Mouse (Mus musculus) kidney, adult 2 months (tissue): ENCODE measurements around the gene 1300017J02Rik. TPM values are rescaled to one million over a fixed set of nuclear protein-coding genes. Genes with fewer than 3 reads are reported as not detected.

ENCODE experiments used
- DNase-seq: peaks from one replicate; pipeline ENCODE4 v3.0.0; 2021
- H3K27ac ChIP-seq: fragments of 200-500 bp; 2 replicates; pipeline ENCODE4 v1.5.1; 2012; ENCODE audit warnings: low read depth, low read length, control low read depth, inconsistent platforms; ENCODE audit not compliant: insufficient read depth
- H3K27me3 ChIP-seq: fragments of 200-500 bp; replicated peaks from 2 replicates; pipeline ENCODE4 v1.6.1; 2012; ENCODE audit warnings: mild to moderate bottlenecking, moderate library complexity, low read length, inconsistent platforms; ENCODE audit not compliant: control insufficient read depth, insufficient read depth
- H3K36me3 ChIP-seq: fragments of 200-500 bp; 2 replicates; pipeline ENCODE4 v1.6.1; 2012; ENCODE audit warnings: mild to moderate bottlenecking, moderate library complexity, low read length, inconsistent platforms; ENCODE audit not compliant: control insufficient read depth, insufficient read depth
- H3K4me1 ChIP-seq: fragments of 200-500 bp; 2 replicates; pipeline ENCODE4 v1.6.1; 2011; ENCODE audit warnings: low read length; ENCODE audit not compliant: control insufficient read depth, insufficient read depth
- H3K4me3 ChIP-seq: fragments of 200-500 bp; 2 replicates; pipeline ENCODE4 v1.5.1; 2011; ENCODE audit warnings: mild to moderate bottlenecking, low read depth, low read length, control low read depth; ENCODE audit not compliant: insufficient read depth
- CTCF ChIP-seq: fragments of 200-500 bp; conservative IDR thresholded peaks from 2 replicates; pipeline ENCODE4 v1.5.1; 2011; ENCODE audit warnings: low read depth, mild to moderate bottlenecking, control low read depth, low read length, moderate library complexity, mixed read lengths; ENCODE audit not compliant: insufficient read depth, insufficient read length
- POLR2A ChIP-seq: fragments of 200-500 bp; IDR thresholded peaks from one replicate; pipeline ENCODE4 v1.6.1; 2011; ENCODE audit warnings: low read depth, low read length, control low read depth
- WGBS: fragments of 180-500 bp; shearing (Covaris S2); methylation state at CpG from one replicate; pipeline ENCODE4 v1.1.7; 2018; 5-methylcytosine and 5-hydroxymethylcytosine counted together
- polyA plus RNA-seq: library from polyadenylated mRNA; depleted of rRNA; stranded (reverse); fragments of >200 nt; gene quantifications from 2 replicates; pipeline ENCODE4 v1.2.3, GENCODE M21; 2012

The 1300017J02Rik gene
- polyA plus RNA-seq, 1 experiment, result 0.08 TPM

DNA sequence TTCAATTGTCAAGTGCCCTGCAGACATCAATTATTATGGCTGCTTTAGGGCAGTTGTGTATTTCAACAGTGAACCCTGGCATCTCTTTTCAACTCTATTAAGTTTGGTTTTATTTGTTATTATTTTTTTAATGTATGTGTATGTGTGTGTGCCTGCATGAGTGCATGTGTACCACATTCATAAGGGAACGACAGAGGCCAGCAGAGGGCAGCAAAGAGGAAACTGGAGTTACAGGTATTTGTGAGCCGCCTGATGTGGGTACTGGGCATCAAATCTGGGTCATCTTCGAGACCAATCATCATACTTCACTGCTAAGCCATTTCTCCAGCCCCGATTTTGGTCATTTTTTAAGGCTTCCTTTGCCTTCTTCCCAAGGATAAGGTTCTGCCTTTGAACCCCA lies 39.1 kb downstream of the 1300017J02Rik start:
- TF ChIP-seq CTCF, result no peak; the same call in 1 of the 2 replicates
- no peak for TF ChIP-seq POLR2A
- H3K4me1 ChIP-seq, result no peaks in the 10 kb centered on the region
- no peak for DNase-seq
- H3K4me3 ChIP-seq, result no peak overlapping the region
- H3K27ac ChIP-seq, result no peak overlapping the region
- H3K36me3 ChIP-seq, result no peaks in the 10 kb centered on the region
- H3K27me3 ChIP-seq, result no peaks in the 10 kb centered on the region
- 90% methylated on average over 4 of the region's 4 CpGs for WGBS

GRCm38 (mm10) chr9:103252906-103253305 lies 52.0 kb downstream of the 1300017J02Rik start:
- Histone ChIP-seq H3K4me1 (no peaks in the 10 kb centered on the region), H3K36me3 (no peaks in the 10 kb centered on the region), H3K27ac (no peak overlapping the region), H3K4me3 (no peak overlapping the region), H3K27me3 (no peaks in the 10 kb centered on the region)
- DNase-seq, result no peak
- TF ChIP-seq CTCF (no peak), POLR2A (no peak)
- WGBS, result 84% methylated on average over 5 of the region's 5 CpGs

DNA sequence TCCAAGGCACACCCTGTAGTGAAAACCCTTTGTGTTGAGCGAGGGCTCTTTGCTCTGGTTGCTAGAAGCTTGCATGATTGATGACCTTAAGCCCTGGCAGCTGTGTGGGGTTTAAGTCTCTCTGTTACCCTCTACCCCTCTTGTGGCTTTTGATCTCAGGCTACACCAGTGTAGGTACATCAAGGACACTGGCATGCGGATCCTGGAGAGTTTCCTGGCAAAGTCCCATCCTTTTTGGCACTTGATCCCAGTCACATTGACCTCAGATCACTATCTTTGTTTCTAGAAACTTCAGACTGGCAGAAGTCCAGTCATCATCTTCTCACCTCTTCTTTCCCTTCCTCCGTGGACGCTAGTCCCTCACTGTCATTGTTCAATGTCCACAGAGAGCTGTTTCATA lies 56.3 kb downstream of the 1300017J02Rik start:
- DNase-seq, result no peak
- Histone ChIP-seq H3K4me1 (no peaks in the 10 kb centered on the region), H3K27me3 (no peaks in the 10 kb centered on the region), H3K27ac (no peak overlapping the region), H3K36me3 (no peaks in the 10 kb centered on the region), H3K4me3 (no peak overlapping the region)
- 29% methylated on average over 4 of the region's 4 CpGs for WGBS
- no peak for TF ChIP-seq POLR2A
- no peak for TF ChIP-seq CTCF

DNA sequence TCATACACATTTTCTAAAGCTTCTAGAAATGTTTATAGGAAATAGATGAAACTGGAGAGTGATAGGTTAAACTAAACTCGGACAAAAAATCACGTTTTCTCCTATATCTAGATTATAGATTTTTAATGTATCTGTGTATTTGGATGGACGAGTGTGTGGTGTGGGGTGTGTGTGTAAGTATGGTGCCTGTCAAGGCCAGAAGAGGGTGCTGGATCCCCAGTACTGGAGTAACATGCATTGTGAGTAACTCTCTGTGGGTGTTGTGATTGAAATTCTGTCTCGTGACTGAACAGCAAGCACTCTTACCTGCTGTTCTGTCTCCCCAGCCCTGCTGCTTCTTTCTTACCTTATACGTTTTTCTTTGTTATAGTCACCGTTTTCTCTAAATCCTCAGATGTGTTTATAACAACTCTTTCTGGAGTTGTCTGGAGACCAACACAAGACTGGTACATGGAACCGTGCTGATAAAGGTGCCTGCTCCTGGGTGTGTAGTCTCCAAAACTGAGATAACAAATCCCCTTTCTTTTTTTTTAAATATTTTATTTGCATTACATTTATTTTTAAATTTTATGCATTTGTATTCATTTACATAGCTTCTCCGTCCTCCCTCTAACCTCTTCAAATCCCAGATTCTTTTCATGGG lies 58.2 kb downstream of the 1300017J02Rik start:
- WGBS, result 87% methylated on average over 8 of the region's 8 CpGs
- TF ChIP-seq CTCF (no peak; the same call in 1 of the 2 replicates), POLR2A (no peak)
- Histone ChIP-seq H3K4me3 (no peak overlapping the region), H3K36me3 (no peaks in the 10 kb centered on the region), H3K27me3 (no peaks in the 10 kb centered on the region), H3K4me1 (no peaks in the 10 kb centered on the region), H3K27ac (no peak overlapping the region)
- DNase-seq, result no peak

- DNase-seq, result peak; percentile 29
- 73% methylated on average over 4 of the region's 4 CpGs for WGBS
- Histone ChIP-seq H3K27me3 (no peaks in the 10 kb centered on the region), H3K36me3 (no peaks in the 10 kb centered on the region), H3K4me3 (no peak overlapping the region), H3K4me1 (no peaks in the 10 kb centered on the region), H3K27ac (no peak overlapping the region)
- no peak for TF ChIP-seq CTCF
- TF ChIP-seq POLR2A, result no peak
Observed at GRCm38 (mm10) chr9:103243640-103244039, 61.2 kb downstream of the 1300017J02Rik start.

DNA sequence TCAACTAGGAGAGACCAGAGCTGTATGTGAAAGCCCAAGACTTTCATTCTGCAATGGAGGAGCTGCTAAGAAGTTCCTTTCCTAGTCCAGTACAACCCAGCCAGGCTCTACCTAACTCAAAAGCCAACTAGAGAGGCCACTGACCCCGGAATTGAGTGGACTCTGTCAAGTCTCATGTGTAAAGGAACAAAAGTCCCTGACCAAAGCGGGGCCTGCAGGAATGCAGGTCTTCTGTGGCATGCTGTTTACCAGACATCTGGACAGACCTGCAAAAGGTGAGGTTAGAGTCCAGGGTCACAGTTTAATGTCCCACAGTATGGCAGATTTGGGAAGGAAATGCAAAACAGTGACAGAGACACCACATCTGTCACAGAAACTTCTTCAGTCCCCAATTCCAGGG lies 63.7 kb downstream of the 1300017J02Rik start:
- Histone ChIP-seq H3K27ac (no peak overlapping the region), H3K27me3 (no peaks in the 10 kb centered on the region), H3K36me3 (no peaks in the 10 kb centered on the region), H3K4me3 (no peak overlapping the region), H3K4me1 (no peaks in the 10 kb centered on the region)
- 63% methylated on average over 2 of the region's 2 CpGs for whole genome bisulfite sequencing
- DNase-seq, result peak; percentile 40
- TF ChIP-seq POLR2A (no peak), CTCF (no peak)

- Histone ChIP-seq H3K4me3 (no peak overlapping the region), H3K4me1 (no peaks in the 10 kb centered on the region), H3K27me3 (no peaks in the 10 kb centered on the region), H3K36me3 (no peaks in the 10 kb centered on the region), H3K27ac (no peak overlapping the region)
- no peak for DNase-seq
- 90% methylated on average over 6 of the region's 6 CpGs for WGBS
- TF ChIP-seq POLR2A (no peak), CTCF (no peak)
Observed at GRCm38 (mm10) chr9:103239471-103239870, 65.4 kb downstream of the 1300017J02Rik start.

DNA sequence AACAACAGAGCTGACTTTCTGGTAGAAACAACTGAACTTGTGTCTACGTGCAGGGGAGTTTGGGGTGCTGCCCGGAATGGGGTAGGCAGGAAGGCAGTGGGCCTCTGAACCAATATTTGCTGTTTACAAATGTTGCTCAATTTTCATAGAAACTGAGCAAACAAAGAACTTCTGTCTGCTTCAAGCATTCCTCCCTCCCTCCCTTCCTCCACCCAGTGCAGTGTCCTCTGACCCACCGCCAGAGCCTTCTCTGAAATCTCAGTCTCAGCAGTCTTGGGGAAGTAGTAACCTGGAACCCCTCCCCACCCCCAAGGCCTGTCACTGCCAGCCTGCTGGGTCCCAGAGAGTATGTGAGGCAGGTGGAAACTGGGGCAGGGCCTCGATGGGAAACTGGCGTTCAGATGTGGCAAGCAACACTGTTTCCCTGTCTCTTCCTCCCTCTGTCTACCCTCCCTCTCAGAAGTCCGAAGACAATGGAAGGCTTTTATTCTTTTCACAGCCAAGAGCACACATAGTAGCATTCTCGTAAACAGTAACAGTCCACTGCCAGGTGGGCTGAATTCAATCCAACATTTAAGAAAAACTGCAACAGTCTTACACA lies 70.2 kb downstream of the 1300017J02Rik start:
- Histone ChIP-seq H3K4me3 (no peak overlapping the region), H3K36me3 (no peaks in the 10 kb centered on the region), H3K4me1 (no peaks in the 10 kb centered on the region; the same call in 1 of the 2 replicates), H3K27me3 (no peaks in the 10 kb centered on the region), H3K27ac (no peak overlapping the region)
- DNase-seq, result peak; percentile 7
- no peak for TF ChIP-seq CTCF
- no peak for TF ChIP-seq POLR2A
- 69% methylated on average over 7 of the region's 7 CpGs for WGBS
